Mouse (Mus musculus): ENCODE measurements around the gene Olfr1178.

Olfr1178 gene

GRCm38 (mm10) chr2:88386762-88387161 lies at the start of gene Olfr1178:
Olfr1178 (plus strand) TSS chr2:88387062.
- no peak for DNase-seq

- no peak for DNase-seq
These were observed 40.5 kb upstream of the Olfr1178 start, which contains the start of gene Olfr1177-ps for GRCm38 (mm10) chr2:88346392-88346791. Olfr1177-ps (minus strand) TSS chr2:88346492.

- DNase-seq, result no peak
These were observed 30.6 kb upstream of the Olfr1178 start for GRCm38 (mm10) chr2:88356304-88356703.

- no peak for DNase-seq
These were observed 19.5 kb downstream of the Olfr1178 start, which contains the start of gene Olfr1179 for GRCm38 (mm10) chr2:88406353-88406752. Olfr1179 (minus strand) TSS chr2:88406453.

GRCm38 (mm10) chr2:88419051-88419450 lies 32.2 kb downstream of the Olfr1178 start, which contains the start of gene Olfr1180:
Olfr1180 (minus strand) TSS chr2:88419151.
- no peak for DNase-seq

- no peak for DNase-seq
These were observed 39.2 kb downstream of the Olfr1178 start, which contains the start of gene Olfr1181 for GRCm38 (mm10) chr2:88426071-88426470. Olfr1181 (minus strand) TSS chr2:88426171.

- no peak for DNase-seq
These were observed 62.2 kb downstream of the Olfr1178 start, which contains the start of gene Gm13757 for GRCm38 (mm10) chr2:88449031-88449430. Gm13757 (minus strand) TSS chr2:88449131.

Measured in thymus, postnatal 4 days (tissue).